Mouse (Mus musculus) embryonic facial prominence, embryonic 14.5 days (tissue): Measurements from ENCODE around the gene Axdnd1. TPM values are rescaled to one million over a fixed set of nuclear protein-coding genes. Genes with fewer than 3 reads are reported as not detected.
A peak's percentile ranks its signal among the peaks of the same experiment; 100 is the strongest.

ENCODE experiments used
- ATAC-seq: fragments of 200-750 bp; cut with Nextera tagmentation; 2 replicates; pipeline ENCODE4 v1.8.0; 2017; ENCODE audit warnings: low read depth, moderate number of reproducible peaks, moderate TSS enrichment
- DNase-seq: peaks from one replicate; pipeline ENCODE4 v3.0.0-alpha.2; 2015; ENCODE audit warnings: low spot score
- H3K27ac ChIP-seq: fragments of 300-500 bp; sonication (generic); replicated peaks from 2 replicates; pipeline ENCODE4 v1.5.1; 2014; ENCODE audit warnings: low read depth, mild to moderate bottlenecking, low read length, moderate library complexity
- H3K27me3 ChIP-seq: fragments of 300-500 bp; sonication (generic); replicated peaks from 2 replicates; pipeline ENCODE4 v1.6.1; 2014; ENCODE audit warnings: low read length; ENCODE audit not compliant: control insufficient read depth, insufficient read depth
- H3K36me3 ChIP-seq: fragments of 300-500 bp; sonication (generic); 2 replicates; pipeline ENCODE4 v1.6.1; 2014; ENCODE audit warnings: low read length, mixed read lengths; ENCODE audit not compliant: control insufficient read depth, insufficient read depth
- H3K4me1 ChIP-seq: fragments of 300-500 bp; sonication (generic); 2 replicates; pipeline ENCODE4 v1.6.1; 2014; ENCODE audit warnings: antibody characterized with exemption, low read length; ENCODE audit not compliant: control insufficient read depth, insufficient read depth
- H3K4me2 ChIP-seq: fragments of 300-500 bp; sonication (generic); 2 replicates; pipeline ENCODE4 v1.6.1; 2014; ENCODE audit warnings: low read depth, mild to moderate bottlenecking, low read length, moderate library complexity, mixed read lengths
- H3K4me3 ChIP-seq: fragments of 300-500 bp; sonication (generic); 2 replicates; pipeline ENCODE4 v1.5.1; 2014; ENCODE audit warnings: low read depth, mild to moderate bottlenecking, low read length
- H3K9ac ChIP-seq: fragments of 300-500 bp; sonication (generic); 2 replicates; pipeline ENCODE4 v1.6.1; 2014; ENCODE audit warnings: low read depth, mild to moderate bottlenecking, low read length, moderate library complexity, mixed read lengths
- H3K9me3 ChIP-seq: fragments of 300-500 bp; sonication (generic); 2 replicates; pipeline ENCODE4 v1.6.1; 2016; ENCODE audit warnings: low read length; ENCODE audit not compliant: control insufficient read depth
- WGBS: fragments of 180-500 bp; shearing (Covaris S2); extraction: QIAGEN DNeasy Blood & Tissue Kit; methylation state at CpG from one replicate; pipeline ENCODE4 v1.1.7; 2014; 5-methylcytosine and 5-hydroxymethylcytosine counted together
- polyA plus RNA-seq: library from polyadenylated mRNA; unstranded; fragments of >200 nt; fragmentation: Nextera tagmentation; extraction: Ambion mirVana; gene quantifications from 2 replicates; pipeline ENCODE4 v1.2.1, GENCODE M21; 2014

Gene Axdnd1
- 0.31 and 0.45 TPM in 2 replicates for polyA plus RNA-seq

DNA sequence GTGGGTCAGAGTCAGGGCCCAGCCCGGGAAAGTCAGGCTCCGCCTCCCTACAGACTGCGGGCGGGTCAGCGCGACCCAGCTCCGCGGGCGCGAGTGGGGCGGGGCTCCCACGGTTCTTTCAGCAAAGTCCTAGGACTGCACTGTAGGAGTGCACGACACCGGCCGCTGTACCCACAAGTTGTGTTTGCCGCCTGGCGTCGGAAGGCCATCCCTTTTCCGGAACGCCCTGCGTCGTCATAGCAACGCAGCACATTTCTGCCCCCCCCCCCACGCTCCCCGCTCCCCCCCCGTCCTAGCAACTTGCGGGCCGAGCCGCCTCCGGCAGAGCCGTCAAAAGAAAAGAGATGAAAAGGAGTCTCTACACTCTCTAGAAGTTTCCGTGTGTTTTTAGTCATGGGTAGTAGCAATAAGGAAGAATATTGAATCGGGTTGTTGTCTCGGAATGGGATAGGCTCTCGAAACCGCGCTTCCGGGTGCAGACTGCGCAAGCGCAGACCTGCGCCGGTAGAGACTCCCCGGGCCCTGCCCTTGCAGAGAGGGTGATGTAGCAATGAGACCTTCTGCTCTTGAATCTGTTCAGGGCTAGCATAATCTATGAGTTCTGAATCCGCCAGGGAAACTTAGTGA, at the start of gene Axdnd1:
Gene Axdnd1 (minus strand): TSS at position 489 of the 627 bp plus-strand sequence.
- Histone ChIP-seq H3K27me3 (no peaks in the 10 kb centered on the region), H3K36me3 (no peaks in the 10 kb centered on the region), H3K4me1 (no peaks in the 10 kb centered on the region; the same call in 1 of the 2 replicates), H3K4me2 (peak within 1 kb of the TSS; percentile 57), H3K9me3 (no peaks in the 10 kb centered on the region), H3K27ac (peak within 1 kb of the TSS; percentile 11; the same call in 1 of the 2 replicates), H3K4me3 (peak within 1 kb of the TSS; percentile 48), H3K9ac (peak within 1 kb of the TSS; percentile 57)
- ATAC-seq: peak; percentile 97
- DNase-seq: peak; percentile 92
- WGBS: under 1% methylated on average over 44 of the region's 44 CpGs

DNA sequence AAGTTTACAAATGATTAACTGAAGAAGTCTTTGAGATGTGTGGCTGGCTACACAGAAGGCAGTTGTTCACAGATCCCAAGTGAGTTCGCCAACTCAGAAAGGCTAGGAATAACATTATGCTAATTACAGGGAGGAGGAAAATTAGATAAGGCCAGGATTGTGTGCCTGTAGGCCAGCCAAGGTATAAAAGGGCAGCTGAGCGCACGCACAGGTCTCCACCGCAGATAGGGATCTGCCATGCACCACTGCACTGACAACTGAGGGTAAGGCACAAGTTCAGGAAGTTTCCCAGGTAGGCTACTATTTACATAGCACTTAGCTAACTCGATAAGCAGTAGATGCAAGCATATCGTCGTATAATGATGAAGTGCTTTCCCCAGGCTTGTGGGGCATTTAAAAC, 49.6 kb upstream of the Axdnd1 start:
- Histone ChIP-seq H3K27ac (no peak overlapping the region), H3K36me3 (peaks cover 18% of the 10 kb centered on the region), H3K9ac (no peak overlapping the region), H3K4me3 (no peak overlapping the region), H3K4me1 (no peaks in the 10 kb centered on the region), H3K4me2 (no peak overlapping the region), H3K27me3 (no peaks in the 10 kb centered on the region), H3K9me3 (peaks cover 5% of the 10 kb centered on the region)
- 63% methylated on average over 7 of the region's 7 CpGs for WGBS
- DNase-seq: no peak
- ATAC-seq: no peak

DNA sequence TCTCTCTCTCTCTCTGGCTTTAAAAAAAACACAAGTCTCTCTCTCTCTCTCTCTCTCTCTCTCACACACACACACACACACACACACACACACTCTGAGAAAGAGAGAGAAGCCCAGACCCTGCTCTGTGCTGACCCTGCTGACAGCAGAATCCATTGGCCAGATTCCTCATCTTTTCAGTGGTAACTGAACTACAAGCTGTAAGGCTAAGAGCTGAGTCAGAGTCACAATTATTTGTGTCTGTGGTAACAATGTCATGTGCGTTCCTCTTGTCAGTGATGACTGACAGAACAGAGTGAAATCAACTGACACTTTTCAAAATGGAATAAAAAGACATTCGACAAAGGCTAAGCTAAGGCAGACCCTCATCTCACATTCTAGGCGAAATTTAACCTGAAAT, 47.6 kb upstream of the Axdnd1 start:
- no peak for ATAC-seq
- Histone ChIP-seq H3K4me2 (no peak overlapping the region), H3K4me1 (no peaks in the 10 kb centered on the region), H3K9ac (no peak overlapping the region), H3K27me3 (no peaks in the 10 kb centered on the region), H3K36me3 (peaks cover 27% of the 10 kb centered on the region), H3K27ac (no peak overlapping the region), H3K4me3 (no peak overlapping the region), H3K9me3 (peaks cover 5% of the 10 kb centered on the region)
- WGBS: 70% methylated on average over 3 of the region's 3 CpGs
- DNase-seq: no peak

DNA sequence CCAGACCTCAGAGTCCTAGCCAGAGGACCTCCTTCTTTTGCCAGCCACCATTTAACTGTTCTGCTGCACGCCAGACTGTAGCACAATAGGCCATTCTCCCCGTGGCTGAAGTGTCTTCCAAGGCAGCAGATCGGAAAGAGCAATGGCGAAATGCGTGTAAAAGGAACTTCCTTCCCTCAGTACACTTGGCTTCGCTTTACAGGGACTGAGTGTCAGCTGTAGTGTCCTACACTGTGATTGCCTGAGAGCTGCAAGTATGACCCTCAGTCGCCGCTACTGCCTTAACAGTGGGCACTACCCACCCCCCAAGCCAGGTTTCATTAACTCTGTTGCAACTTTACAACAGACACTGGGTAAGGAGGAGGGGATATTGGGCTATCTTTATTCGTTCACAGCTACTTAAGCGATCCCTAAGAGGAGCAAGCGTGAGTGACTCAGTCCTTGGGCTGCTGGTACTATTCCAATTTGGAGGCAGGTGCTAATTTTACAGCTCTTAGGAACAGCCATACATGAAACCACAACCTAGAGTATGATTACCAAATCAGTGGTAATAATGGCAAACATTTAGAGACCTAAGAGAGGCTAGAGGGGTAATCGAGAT, 46.8 kb upstream of the Axdnd1 start:
- Histone ChIP-seq H3K36me3 (peaks cover 27% of the 10 kb centered on the region), H3K27me3 (no peaks in the 10 kb centered on the region), H3K9ac (no peak overlapping the region), H3K4me1 (no peaks in the 10 kb centered on the region), H3K27ac (no peak overlapping the region), H3K4me2 (no peak overlapping the region), H3K4me3 (no peak overlapping the region), H3K9me3 (peaks cover 5% of the 10 kb centered on the region)
- DNase-seq: no peak
- WGBS: 75% methylated on average over 12 of the region's 12 CpGs
- no peak for ATAC-seq

DNA sequence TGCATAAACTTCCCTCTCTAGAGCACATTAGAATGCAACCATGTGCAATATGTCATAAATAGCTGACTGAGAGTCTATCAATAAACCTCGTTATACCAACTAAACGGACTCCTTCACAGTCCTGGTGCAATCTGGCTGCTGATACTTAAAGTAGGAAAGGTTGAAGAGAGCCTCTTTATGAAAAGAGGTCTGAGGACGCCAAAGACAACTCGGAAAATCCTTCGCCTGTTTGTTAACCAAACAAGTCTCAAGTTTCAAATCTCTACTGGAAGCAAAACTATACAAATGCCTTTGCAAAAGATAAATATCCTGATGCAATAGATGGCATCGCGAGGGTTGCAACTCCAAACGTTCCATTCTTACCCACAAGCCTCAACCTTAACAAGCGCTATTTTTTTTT, 44.0 kb upstream of the Axdnd1 start:
- DNase-seq (no peak), ATAC-seq (no peak)
- peaks cover 27% of the 10 kb centered on the region for H3K36me3 ChIP-seq
- H3K4me2 ChIP-seq: no peak overlapping the region
- H3K9me3 ChIP-seq: peaks cover 5% of the 10 kb centered on the region
- H3K27ac ChIP-seq: no peak overlapping the region
- no peaks in the 10 kb centered on the region for H3K27me3 ChIP-seq
- H3K9ac ChIP-seq: no peak overlapping the region
- H3K4me3 ChIP-seq: no peak overlapping the region
- 83% methylated on average over 9 of the region's 9 CpGs for WGBS
- no peaks in the 10 kb centered on the region for H3K4me1 ChIP-seq

DNA sequence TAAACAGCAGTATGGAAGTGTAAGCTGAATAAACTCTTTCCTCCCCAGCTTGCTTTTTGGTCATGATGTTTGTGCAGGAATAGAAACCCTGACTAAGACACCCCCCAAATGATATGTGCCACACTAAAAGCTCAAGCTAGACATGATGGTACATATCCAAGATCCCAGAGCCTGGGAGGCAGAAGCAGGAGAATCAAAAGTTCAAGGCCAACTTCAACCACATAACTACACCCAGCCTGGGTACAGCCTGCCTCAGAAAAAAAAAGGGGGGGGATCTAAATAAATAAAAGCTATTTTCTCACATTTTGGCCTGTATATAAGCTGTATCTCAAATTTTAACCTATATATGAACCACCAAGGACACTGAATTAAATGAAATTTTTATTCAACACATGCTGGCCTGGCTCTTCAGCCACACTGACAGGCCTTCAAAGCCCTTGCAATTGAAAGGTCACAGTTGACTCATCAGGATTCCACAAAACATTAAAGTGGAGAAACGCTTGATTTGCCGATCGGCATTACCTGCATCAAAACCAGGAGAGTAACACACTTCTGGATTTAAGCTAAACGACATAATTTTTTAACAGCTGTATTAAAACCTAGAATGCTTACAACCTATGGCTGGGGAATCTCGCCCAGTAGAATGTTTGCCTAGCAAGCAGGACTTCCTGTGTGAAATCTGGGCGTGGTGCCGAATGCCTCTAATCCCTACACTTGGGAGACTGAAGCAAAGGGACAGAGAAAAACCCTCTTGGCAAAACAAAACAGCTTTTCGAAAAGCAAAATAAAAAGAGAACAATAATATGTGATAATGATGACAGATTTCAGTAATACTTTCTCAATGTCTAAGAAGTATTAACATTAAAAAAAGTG, 43.3 kb upstream of the Axdnd1 start:
- Histone ChIP-seq H3K4me2 (no peak overlapping the region), H3K27ac (no peak overlapping the region), H3K27me3 (no peaks in the 10 kb centered on the region), H3K4me1 (no peaks in the 10 kb centered on the region), H3K9ac (no peak overlapping the region), H3K9me3 (no peaks in the 10 kb centered on the region; the same call in 1 of the 2 replicates), H3K36me3 (peaks cover 22% of the 10 kb centered on the region), H3K4me3 (no peak overlapping the region)
- no peak for DNase-seq
- ATAC-seq: no peak
- WGBS: 85% methylated on average over 8 of the region's 8 CpGs

DNA sequence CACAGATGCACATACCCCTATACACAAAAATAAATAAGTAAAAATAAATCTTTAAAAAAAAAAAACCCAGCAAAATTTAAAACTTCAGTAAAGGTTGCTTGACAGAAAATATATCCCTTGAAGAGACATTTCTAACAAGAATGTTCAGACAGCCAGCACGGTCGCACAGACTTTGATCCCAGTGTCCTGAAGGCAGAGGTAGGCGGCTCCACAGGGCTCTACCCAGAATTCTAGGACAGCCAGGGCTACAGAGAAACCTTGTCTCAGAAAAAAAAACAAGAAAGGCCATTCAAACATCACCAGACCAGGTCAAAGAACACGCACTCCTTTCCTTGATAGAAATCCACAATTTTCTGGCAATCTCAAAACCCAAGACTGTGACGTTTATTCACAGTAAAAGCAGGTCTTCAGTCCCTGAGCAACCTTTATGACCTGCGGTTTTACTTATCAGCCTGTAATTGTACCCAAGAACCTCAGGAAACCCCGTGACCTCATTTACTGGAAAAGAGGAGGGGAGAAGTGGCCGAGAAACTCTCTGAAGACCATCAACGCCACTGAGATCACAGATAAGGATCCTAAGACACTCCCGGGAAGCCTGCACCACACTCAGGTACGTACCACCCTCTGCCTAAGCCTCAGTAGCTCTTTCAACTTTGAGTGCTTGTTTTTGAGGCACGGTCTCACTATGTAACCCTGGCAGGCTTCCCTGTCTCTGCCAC, 41.5 kb upstream of the Axdnd1 start:
- Histone ChIP-seq H3K27ac (no peak overlapping the region), H3K4me1 (no peaks in the 10 kb centered on the region), H3K27me3 (no peaks in the 10 kb centered on the region), H3K9me3 (no peaks in the 10 kb centered on the region; the same call in 1 of the 2 replicates), H3K9ac (no peak overlapping the region), H3K4me2 (no peak overlapping the region), H3K36me3 (peaks cover 20% of the 10 kb centered on the region), H3K4me3 (no peak overlapping the region)
- DNase-seq (no peak), ATAC-seq (no peak)
- 74% methylated on average over 12 of the region's 12 CpGs for WGBS

DNA sequence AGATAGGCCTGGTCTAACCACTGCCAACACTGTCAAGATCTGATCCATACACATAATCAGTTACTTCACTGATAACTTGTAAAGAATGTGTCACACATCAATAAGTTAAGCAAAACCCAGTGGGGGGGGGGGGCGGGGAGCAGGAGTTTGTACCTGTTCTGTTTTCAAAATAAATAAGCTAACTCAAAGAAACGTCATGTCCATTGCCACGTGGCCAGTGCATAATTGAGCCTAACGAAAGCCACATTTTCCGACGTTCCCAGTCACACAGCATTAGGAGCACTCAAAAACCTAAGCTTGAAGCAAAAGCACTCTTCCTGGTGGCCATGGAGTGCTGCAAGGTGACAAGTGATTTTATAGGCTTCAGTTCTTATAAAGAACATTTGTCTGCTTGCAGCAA, 40.1 kb upstream of the Axdnd1 start:
- Histone ChIP-seq H3K4me3 (no peak overlapping the region), H3K4me1 (no peaks in the 10 kb centered on the region), H3K9ac (no peak overlapping the region), H3K4me2 (no peak overlapping the region), H3K27me3 (no peaks in the 10 kb centered on the region), H3K27ac (no peak overlapping the region), H3K9me3 (no peaks in the 10 kb centered on the region; the same call in 1 of the 2 replicates), H3K36me3 (peaks cover 19% of the 10 kb centered on the region)
- no peak for ATAC-seq
- DNase-seq: no peak
- 65% methylated on average over 6 of the region's 6 CpGs for WGBS
